Mouse (Mus musculus): Measurements from ENCODE around the gene Ech1.

The Ech1 gene

GRCm38 (mm10) chr7:28824941-28825685 is at the start of gene Ech1:
Gene Ech1 (plus strand): TSS chr7:28825217.
- DNase-seq = peak; percentile 89 to 92

GRCm38 (mm10) chr7:28778825-28779224 is 46.2 kb upstream of the Ech1 start:
- DNase-seq = peak in 1 of 2 experiments; percentile 44

GRCm38 (mm10) chr7:28780067-28780658 is 44.9 kb upstream of the Ech1 start:
- DNase-seq = peak; percentile 91 to 94

GRCm38 (mm10) chr7:28780857-28781256 is 44.2 kb upstream of the Ech1 start:
- DNase-seq = peak; percentile 37 to 52

GRCm38 (mm10) chr7:28781261-28781663 is 43.8 kb upstream of the Ech1 start:
- DNase-seq = no peak

GRCm38 (mm10) chr7:28785161-28785560 is 39.9 kb upstream of the Ech1 start:
- no peak for DNase-seq

GRCm38 (mm10) chr7:28787884-28788283 is 37.1 kb upstream of the Ech1 start:
- no peak for DNase-seq

- DNase-seq = no peak
Measured at GRCm38 (mm10) chr7:28788307-28789195, 36.5 kb upstream of the Ech1 start, which contains the start of gene Rinl. Gene Rinl (plus strand): TSS chr7:28788969.

- DNase-seq = no peak
Measured at GRCm38 (mm10) chr7:28789235-28789634, 35.8 kb upstream of the Ech1 start.

GRCm38 (mm10) chr7:28790066-28790806 is 34.8 kb upstream of the Ech1 start:
- DNase-seq = no peak

GRCm38 (mm10) chr7:28791706-28792105 is 33.3 kb upstream of the Ech1 start:
- no peak for DNase-seq

GRCm38 (mm10) chr7:28792391-28793185 is 32.4 kb upstream of the Ech1 start:
- no peak for DNase-seq

- DNase-seq = no peak
Measured at GRCm38 (mm10) chr7:28793834-28794233, 31.2 kb upstream of the Ech1 start.

GRCm38 (mm10) chr7:28794496-28794895 is 30.5 kb upstream of the Ech1 start:
- no peak for DNase-seq

GRCm38 (mm10) chr7:28795832-28796231 is 29.2 kb upstream of the Ech1 start:
- no peak for DNase-seq

- peak; percentile 89 to 93 for DNase-seq
Measured at GRCm38 (mm10) chr7:28796562-28796975, 28.4 kb upstream of the Ech1 start.

- no peak for DNase-seq
Measured at GRCm38 (mm10) chr7:28799994-28800393, 25.0 kb upstream of the Ech1 start.

GRCm38 (mm10) chr7:28801451-28801850 is 23.6 kb upstream of the Ech1 start:
- no peak for DNase-seq

- no peak for DNase-seq
Measured at GRCm38 (mm10) chr7:28801901-28802670, 22.9 kb upstream of the Ech1 start.

- DNase-seq = no peak
Measured at GRCm38 (mm10) chr7:28802846-28803588, 22.0 kb upstream of the Ech1 start.
